Mouse (Mus musculus) MEL (cell line): ENCODE measurements around the gene BC117090. TPM values are rescaled to one million over a fixed set of nuclear protein-coding genes. Genes with fewer than 3 reads are reported as not detected.
"Not testable (repeated sequence)": the region's sequence is repeated elsewhere in the genome, so short reads cannot be mapped to it uniquely, and the experiment has no call there.

ENCODE experiments used
- DNase-seq: peaks from one replicate; pipeline ENCODE4 v3.0.0; 2011; ENCODE audit warnings: low read depth, low spot score
- H3K27ac ChIP-seq: 2 replicates; pipeline ENCODE4 v1.5.1; 2012; ENCODE audit warnings: low read depth, mild to moderate bottlenecking, control low read depth, low read length, moderate library complexity; ENCODE audit not compliant: control insufficient read depth
- H3K27me3 ChIP-seq, 2 experiments: fragments of 150-350 bp in 1 of 2; sonication (generic) in 1 of 2; 2 replicates each; pipeline ENCODE4 v1.6.1; 2012; ENCODE audit warnings: low read length in 2 of 2, mild to moderate bottlenecking in 2 of 2, improper control_type of control experiment in 1 of 2, moderate library complexity in 1 of 2; ENCODE audit not compliant: insufficient read depth in 2 of 2, control insufficient read depth in 1 of 2
- H3K36me3 ChIP-seq, 2 experiments: 2 replicates each; pipeline ENCODE4 v1.6.1; 2012 to 2014; ENCODE audit warnings: low read length in 2 of 2, improper control_type of control experiment in 1 of 2, inconsistent platforms in 1 of 2, mild to moderate bottlenecking in 1 of 2; ENCODE audit not compliant: insufficient read depth in 2 of 2, control insufficient read depth in 1 of 2
- H3K4me1 ChIP-seq, 2 experiments: fragments of 150-350 bp in 1 of 2; sonication (generic) in 1 of 2; 2 replicates each; pipeline ENCODE4 v1.6.1; 2012; ENCODE audit warnings: low read length in 2 of 2, improper control_type of control experiment in 1 of 2, mild to moderate bottlenecking in 1 of 2; ENCODE audit not compliant: insufficient read depth in 2 of 2, control insufficient read depth in 1 of 2
- H3K4me3 ChIP-seq, 2 experiments: fragments of 150-350 bp in 1 of 2; sonication (generic) in 1 of 2; 2 replicates each; pipeline ENCODE4 v1.5.1; 2012; ENCODE audit warnings: low read depth in 2 of 2, low read length in 2 of 2, mild to moderate bottlenecking in 2 of 2, moderate library complexity in 2 of 2, control low read depth in 1 of 2, improper control_type of control experiment in 1 of 2; ENCODE audit not compliant: control insufficient read depth in 1 of 2, insufficient read depth in 1 of 2
- H3K79me2 ChIP-seq: 2 replicates; pipeline ENCODE4 v1.6.1; 2012; ENCODE audit warnings: mild to moderate bottlenecking, low read length, moderate library complexity; ENCODE audit not compliant: control insufficient read depth, poor library complexity, insufficient read depth
- H3K9ac ChIP-seq: 2 replicates; pipeline ENCODE4 v1.6.1; 2012; ENCODE audit warnings: low read depth, mild to moderate bottlenecking, control low read depth, low read length, moderate library complexity; ENCODE audit not compliant: control insufficient read depth, poor library complexity, severe bottlenecking
- H3K9me3 ChIP-seq: fragments of 150-350 bp; sonication (generic); replicated peaks from 2 replicates; pipeline ENCODE4 v1.6.1; 2012; ENCODE audit warnings: mild to moderate bottlenecking, low read length, improper control_type of control experiment, moderate library complexity; ENCODE audit not compliant: insufficient read depth
- BHLHE40 ChIP-seq: IDR thresholded peaks from 2 replicates; pipeline ENCODE4 v1.6.1; 2012; ENCODE audit warnings: low read depth, mild to moderate bottlenecking, inconsistent platforms, low read length, improper control_type of control experiment, borderline replicate concordance
- E2F4 ChIP-seq: IDR thresholded peaks from 2 replicates; pipeline ENCODE4 v1.6.1; 2011; ENCODE audit warnings: low read depth, low read length, improper control_type of control experiment, borderline replicate concordance
- ETS1 ChIP-seq: IDR thresholded peaks from 2 replicates; pipeline ENCODE4 v1.6.1; 2012; ENCODE audit warnings: low read depth, mild to moderate bottlenecking, inconsistent platforms, low read length, improper control_type of control experiment, moderate library complexity
- GATA1 ChIP-seq: IDR thresholded peaks from 2 replicates; pipeline ENCODE4 v1.6.1; 2011; ENCODE audit warnings: low read depth, low read length, improper control_type of control experiment
- JUND ChIP-seq: IDR thresholded peaks from 2 replicates; pipeline ENCODE4 v1.6.1; 2011; ENCODE audit warnings: low read depth, mild to moderate bottlenecking, improper control_type of control experiment, low read length
- MAZ ChIP-seq: IDR thresholded peaks from 2 replicates; pipeline ENCODE4 v1.6.1; 2012; ENCODE audit warnings: low read depth, mild to moderate bottlenecking, inconsistent platforms, low read length, improper control_type of control experiment
- NELFE ChIP-seq: IDR thresholded peaks from 2 replicates; pipeline ENCODE4 v1.6.1; 2011; ENCODE audit warnings: low read depth, low read length, improper control_type of control experiment
- NRF1 ChIP-seq: IDR thresholded peaks from 2 replicates; pipeline ENCODE4 v1.6.1; 2014; ENCODE audit warnings: low read depth, mild to moderate bottlenecking, inconsistent platforms, low read length, improper control_type of control experiment, moderate library complexity; ENCODE audit not compliant: poor library complexity, insufficient read depth, severe bottlenecking
- POLR2A ChIP-seq, 2 experiments: IDR thresholded peaks; 2 replicates each; pipeline ENCODE4 v1.6.1; 2011 to 2012; ENCODE audit warnings: low read length in 2 of 2, mild to moderate bottlenecking in 2 of 2, control low read depth in 1 of 2, improper control_type of control experiment in 1 of 2, low read depth in 1 of 2, moderate library complexity in 1 of 2; ENCODE audit not compliant: control insufficient read depth in 1 of 2, insufficient read depth in 1 of 2, poor library complexity in 1 of 2
- RAD21 ChIP-seq: IDR thresholded peaks from 2 replicates; pipeline ENCODE4 v1.6.1; 2011; ENCODE audit warnings: mild to moderate bottlenecking, low read depth, low read length, improper control_type of control experiment
- UBTF ChIP-seq: IDR thresholded peaks from 2 replicates; pipeline ENCODE4 v1.6.1; 2012; ENCODE audit warnings: low read depth, mild to moderate bottlenecking, inconsistent platforms, low read length, improper control_type of control experiment, moderate library complexity, borderline replicate concordance; ENCODE audit not compliant: insufficient read depth
- USF2 ChIP-seq, 2 experiments: IDR thresholded peaks; 2 replicates each; pipeline ENCODE4 v1.6.1; 2011 to 2012; ENCODE audit warnings: improper control_type of control experiment in 2 of 2, low read length in 2 of 2, borderline replicate concordance in 1 of 2, inconsistent platforms in 1 of 2, low read depth in 1 of 2, mild to moderate bottlenecking in 1 of 2; ENCODE audit not compliant: insufficient read depth in 1 of 2
- ZKSCAN1 ChIP-seq: IDR thresholded peaks from 2 replicates; pipeline ENCODE4 v1.6.1; 2012; ENCODE audit warnings: low read depth, mild to moderate bottlenecking, inconsistent platforms, low read length, improper control_type of control experiment, moderate library complexity
- ZMIZ1 ChIP-seq: IDR thresholded peaks from 2 replicates; pipeline ENCODE4 v1.6.1; 2012; ENCODE audit warnings: low read depth, mild to moderate bottlenecking, inconsistent platforms, low read length, improper control_type of control experiment, moderate library complexity
- polyA plus RNA-seq, 2 experiments: library from polyadenylated mRNA; stranded (reverse) in 1 of 2; unstranded in 1 of 2; fragments of >175 nt in 1 of 2; fragments of >200 nt in 1 of 2; gene quantifications; 2 replicates each; pipeline versions ENCODE4 v1.2.1 to v1.2.4; 2012; ENCODE audit warnings: low replicate concordance in 2 of 2, low read depth in 1 of 2; ENCODE audit not compliant: insufficient read length in 2 of 2, insufficient read depth in 1 of 2, missing spikeins in 1 of 2
- total RNA-seq: library from RNA; depleted of rRNA; stranded (reverse); fragments of 300-350 nt; gene quantifications from 2 replicates; pipeline ENCODE4 v1.2.3, GENCODE M21; 2012

Gene BC117090
- total and polyA plus RNA-seq, 3 experiments, result not detected

GRCm38 (mm10) chr16:36337171-36337570 lies 3.0 kb upstream of the BC117090 start:
- no peak for TF ChIP-seq E2F4
- no peak for TF ChIP-seq GATA1
- no peak for TF ChIP-seq NELFE
- no peak for TF ChIP-seq POLR2A (IDR thresholded peaks at IDR 0.05; ENCODE audit: control insufficient read depth in 1 of 2, insufficient read depth in 1 of 2, low read depth in 1 of 2, low read length in 2 of 2, poor library complexity in 1 of 2)
- TF ChIP-seq UBTF, result no peak
- no peak for TF ChIP-seq MAZ
- no peak for TF ChIP-seq ZKSCAN1
- no peak for TF ChIP-seq RAD21
- TF ChIP-seq ETS1, result no peak
- TF ChIP-seq BHLHE40, result no peak
- no peak for TF ChIP-seq JUND
- TF ChIP-seq ZMIZ1, result no peak
- Histone ChIP-seq H3K9ac (no peak overlapping the region), H3K4me1 (no peaks in the 10 kb centered on the region), H3K79me2 (no peaks in the 10 kb centered on the region), H3K4me3 (no peak overlapping the region), H3K36me3 (no peaks in the 10 kb centered on the region), H3K27ac (no peak overlapping the region), H3K9me3 (no peaks in the 10 kb centered on the region), H3K27me3 (no peaks in the 10 kb centered on the region)
- DNase-seq, result no peak

- Histone ChIP-seq H3K9ac (no peak overlapping the region), H3K4me3 (no peak overlapping the region), H3K27me3 (no peaks in the 10 kb centered on the region), H3K4me1 (no peaks in the 10 kb centered on the region), H3K27ac (no peak overlapping the region), H3K36me3 (no peaks in the 10 kb centered on the region), H3K9me3 (no peaks in the 10 kb centered on the region), H3K79me2 (no peaks in the 10 kb centered on the region)
- no peak for TF ChIP-seq NRF1
- no peak for TF ChIP-seq USF2 (IDR thresholded peaks at IDR 0.05; ENCODE audit: borderline replicate concordance in 1 of 2, insufficient read depth in 1 of 2, low read depth in 1 of 2, low read length in 2 of 2)
- DNase-seq, result no peak
Measured at GRCm38 (mm10) chr16:36319286-36319685, 14.8 kb downstream of the BC117090 start.

- not testable (repeated sequence) for H3K27me3 ChIP-seq, H3K79me2 ChIP-seq, H3K9ac ChIP-seq, H3K4me3 ChIP-seq, H3K9me3 ChIP-seq, H3K36me3 ChIP-seq, H3K27ac ChIP-seq, H3K4me1 ChIP-seq
- DNase-seq, result peak; percentile 23
Measured at GRCm38 (mm10) chr16:36316111-36316510, 18.0 kb downstream of the BC117090 start.
